ENCODE assay signal across 16 mouse cellular contexts in genomic region chr3:17862367-17862766, GRCm38 (mm10).
"Had no signal": no experiment of that assay in that cellular context is flagged by ENCODE, and none has a peak within 500 bp of the region (broad histone marks: within the 10 kb centered on the region; RNA-seq: fewer than 3 reads in every experiment).

No protein-coding gene starts in this region.

- DNase-seq: kidney, adult 18-20 months; kidney, postnatal 10 days; kidney, postnatal 4 days; liver; lung, adult 2 months; lung, postnatal 4 days; midbrain, embryonic 14.5 days; right cerebral cortex, adult 18-20 months; right cerebral cortex, postnatal 25 days; thymus, postnatal 4 days had no signal

- H3K36me3 ChIP-seq: limb, embryonic 12.5 days; liver, embryonic 15.5 days; midbrain, embryonic 10.5 days; neural tube, embryonic 15.5 days had no signal

- ATAC-seq: lung, postnatal 0 days had no signal

- H3K9ac ChIP-seq: limb, embryonic 12.5 days; liver, embryonic 15.5 days; neural tube, embryonic 15.5 days had no signal

- H3K27me3 ChIP-seq: limb, embryonic 12.5 days; liver, embryonic 15.5 days; neural tube, embryonic 15.5 days had no signal

- H3K27ac ChIP-seq: limb, embryonic 12.5 days; liver, embryonic 15.5 days; midbrain, embryonic 10.5 days; neural tube, embryonic 15.5 days had no signal

- H3K4me2 ChIP-seq: limb, embryonic 12.5 days; liver, embryonic 15.5 days; neural tube, embryonic 15.5 days had no signal

- H3K9me3 ChIP-seq: limb, embryonic 12.5 days; liver, embryonic 15.5 days; midbrain, embryonic 10.5 days; neural tube, embryonic 15.5 days had no signal

- H3K4me3 ChIP-seq: limb, embryonic 12.5 days; liver, embryonic 15.5 days; midbrain, embryonic 10.5 days; myocyte; neural tube, embryonic 15.5 days had no signal

- H3K4me1 ChIP-seq: limb, embryonic 12.5 days; liver, embryonic 15.5 days; midbrain, embryonic 10.5 days; neural tube, embryonic 15.5 days had no signal
